Mouse (Mus musculus): ENCODE measurements around the gene Padi1. TPM values are rescaled to one million over a fixed set of nuclear protein-coding genes. Genes with fewer than 3 reads are reported as not detected.

Gene Padi1
- total and polyA plus RNA-seq, 3 experiments = 0.03 to 0.16 TPM; not detected in 1

- H3K9me3 ChIP-seq (replicated peaks) = 0 out of 2 replicates have a peak, but pooled peaks cover 3% of the 10 kb centered on the region
- H3K27me3 ChIP-seq (ENCODE audit: insufficient read depth, low read length) = peaks cover 3% of the 10 kb centered on the region; the same call in 1 of the 2 replicates
- H3K4me1 ChIP-seq (ENCODE audit: insufficient read depth, low read depth, low read length) = no peaks in the 10 kb centered on the region
- no peak overlapping the region for H3K4me3 ChIP-seq (ENCODE audit: low read depth, low read length)
- DNase-seq (ENCODE audit: low spot score) = no peak
- H3K36me3 ChIP-seq (replicated peaks) = no peaks in the 10 kb centered on the region
- TF ChIP-seq CTCF (IDR thresholded peaks at IDR 0.05; ENCODE audit: low read depth, low read length) (no peak), GATA2 (IDR thresholded peaks at IDR 0.05; ENCODE audit: borderline replicate concordance, low read depth, low read length) (no peak), TAL1 (conservative IDR thresholded peaks at IDR 0.05; ENCODE audit: low read depth, low read length) (no peak), GATA1 (IDR thresholded peaks at IDR 0.05; ENCODE audit: borderline replicate concordance, low read length) (no peak), POLR2AphosphoS5 (IDR thresholded peaks at IDR 0.05; ENCODE audit: insufficient replicate concordance, low read depth, low read length) (no peak)
- ATAC-seq (ENCODE audit: extremely low read depth, insufficient number of reproducible peaks, low FRiP score, poor library complexity, severe bottlenecking) = no peak
Observed at GRCm38 (mm10) chr4:140785217-140785616, 60.4 kb downstream of the Padi1 start.

- H3K36me3 ChIP-seq (replicated peaks) = no peaks in the 10 kb centered on the region
- H3K4me1 ChIP-seq (ENCODE audit: insufficient read depth, low read depth, low read length) = no peaks in the 10 kb centered on the region
- 0 out of 2 replicates have a peak, but pooled peaks cover 3% of the 10 kb centered on the region for H3K9me3 ChIP-seq (replicated peaks)
- H3K27me3 ChIP-seq (ENCODE audit: insufficient read depth, low read length) = peaks cover 6% of the 10 kb centered on the region; the same call in 1 of the 2 replicates
- TF ChIP-seq CTCF (IDR thresholded peaks at IDR 0.05; ENCODE audit: low read depth, low read length) = no peak
- no peak for TF ChIP-seq GATA1 (IDR thresholded peaks at IDR 0.05; ENCODE audit: borderline replicate concordance, low read length)
- no peak for TF ChIP-seq GATA2 (IDR thresholded peaks at IDR 0.05; ENCODE audit: borderline replicate concordance, low read depth, low read length)
- no peak for TF ChIP-seq POLR2AphosphoS5 (IDR thresholded peaks at IDR 0.05; ENCODE audit: insufficient replicate concordance, low read depth, low read length)
- TF ChIP-seq TAL1 (conservative IDR thresholded peaks at IDR 0.05; ENCODE audit: low read depth, low read length) = no peak
- ATAC-seq (ENCODE audit: extremely low read depth, insufficient number of reproducible peaks, low FRiP score, poor library complexity, severe bottlenecking) (no peak), DNase-seq (ENCODE audit: low spot score) (no peak)
- no peak overlapping the region for H3K4me3 ChIP-seq (ENCODE audit: low read depth, low read length)
Observed at GRCm38 (mm10) chr4:140784292-140784945, 61.2 kb downstream of the Padi1 start.

- ATAC-seq (ENCODE audit: extremely low read depth, insufficient number of reproducible peaks, low FRiP score, poor library complexity, severe bottlenecking) = no peak
- Histone ChIP-seq H3K4me1 (ENCODE audit: insufficient read depth, low read depth, low read length) (no peaks in the 10 kb centered on the region), H3K27me3 (ENCODE audit: insufficient read depth, low read length) (peaks cover 6% of the 10 kb centered on the region; the same call in 1 of the 2 replicates), H3K9me3 (replicated peaks) (0 out of 2 replicates have a peak, but pooled peaks cover 3% of the 10 kb centered on the region), H3K36me3 (replicated peaks) (no peaks in the 10 kb centered on the region), H3K4me3 (ENCODE audit: low read depth, low read length) (no peak overlapping the region)
- TF ChIP-seq CTCF (IDR thresholded peaks at IDR 0.05; ENCODE audit: low read depth, low read length) (no peak), GATA1 (IDR thresholded peaks at IDR 0.05; ENCODE audit: borderline replicate concordance, low read length) (no peak), GATA2 (IDR thresholded peaks at IDR 0.05; ENCODE audit: borderline replicate concordance, low read depth, low read length) (no peak), POLR2AphosphoS5 (IDR thresholded peaks at IDR 0.05; ENCODE audit: insufficient replicate concordance, low read depth, low read length) (no peak), TAL1 (conservative IDR thresholded peaks at IDR 0.05; ENCODE audit: low read depth, low read length) (no peak)
- DNase-seq (ENCODE audit: low spot score) = no peak
Observed at GRCm38 (mm10) chr4:140782821-140783220, 62.8 kb downstream of the Padi1 start.

GRCm38 (mm10) chr4:140780507-140780906 lies 65.1 kb downstream of the Padi1 start:
- TF ChIP-seq GATA1 (IDR thresholded peaks at IDR 0.05; ENCODE audit: borderline replicate concordance, low read length) (no peak), TAL1 (conservative IDR thresholded peaks at IDR 0.05; ENCODE audit: low read depth, low read length) (no peak)
- no peaks in the 10 kb centered on the region for H3K9me3 ChIP-seq (replicated peaks)
- no peaks in the 10 kb centered on the region for H3K36me3 ChIP-seq (replicated peaks)
- H3K27me3 ChIP-seq (ENCODE audit: insufficient read depth, low read length) = peaks cover 6% of the 10 kb centered on the region; the same call in 1 of the 2 replicates
- ATAC-seq (ENCODE audit: extremely low read depth, insufficient number of reproducible peaks, low FRiP score, poor library complexity, severe bottlenecking) = no peak
- H3K4me3 ChIP-seq (ENCODE audit: low read depth, low read length) = no peak overlapping the region
- no peak for DNase-seq (ENCODE audit: low spot score)
- H3K4me1 ChIP-seq (ENCODE audit: insufficient read depth, low read depth, low read length) = no peaks in the 10 kb centered on the region

GRCm38 (mm10) chr4:140779803-140780397 lies 65.7 kb downstream of the Padi1 start:
- Histone ChIP-seq H3K9me3 (replicated peaks) (no peaks in the 10 kb centered on the region), H3K4me3 (ENCODE audit: low read depth, low read length) (no peak overlapping the region), H3K36me3 (replicated peaks) (no peaks in the 10 kb centered on the region), H3K4me1 (ENCODE audit: insufficient read depth, low read depth, low read length) (no peaks in the 10 kb centered on the region), H3K27me3 (ENCODE audit: insufficient read depth, low read length) (peaks cover 6% of the 10 kb centered on the region; the same call in 1 of the 2 replicates)
- ATAC-seq (ENCODE audit: extremely low read depth, insufficient number of reproducible peaks, low FRiP score, poor library complexity, severe bottlenecking) = no peak
- TF ChIP-seq POLR2AphosphoS5 (IDR thresholded peaks at IDR 0.05; ENCODE audit: insufficient replicate concordance, low read depth, low read length) (no peak), CTCF (IDR thresholded peaks at IDR 0.05; ENCODE audit: low read depth, low read length) (no peak), GATA1 (IDR thresholded peaks at IDR 0.05; ENCODE audit: borderline replicate concordance, low read length) (no peak), GATA2 (IDR thresholded peaks at IDR 0.05; ENCODE audit: borderline replicate concordance, low read depth, low read length) (no peak), TAL1 (conservative IDR thresholded peaks at IDR 0.05; ENCODE audit: low read depth, low read length) (no peak)
- no peak for DNase-seq (ENCODE audit: low spot score)

GRCm38 (mm10) chr4:140776623-140777022 lies 69.0 kb downstream of the Padi1 start:
- Histone ChIP-seq H3K4me3 (ENCODE audit: low read depth, low read length) (no peak overlapping the region), H3K9me3 (replicated peaks) (no peaks in the 10 kb centered on the region), H3K4me1 (ENCODE audit: insufficient read depth, low read depth, low read length) (no peaks in the 10 kb centered on the region), H3K27me3 (ENCODE audit: insufficient read depth, low read length) (peaks cover 9% of the 10 kb centered on the region; the same call in 1 of the 2 replicates), H3K36me3 (replicated peaks) (no peaks in the 10 kb centered on the region)
- TF ChIP-seq TAL1 (conservative IDR thresholded peaks at IDR 0.05; ENCODE audit: low read depth, low read length) (no peak), POLR2AphosphoS5 (IDR thresholded peaks at IDR 0.05; ENCODE audit: insufficient replicate concordance, low read depth, low read length) (no peak), GATA2 (IDR thresholded peaks at IDR 0.05; ENCODE audit: borderline replicate concordance, low read depth, low read length) (no peak)
- DNase-seq (ENCODE audit: low spot score) (no peak), ATAC-seq (ENCODE audit: extremely low read depth, insufficient number of reproducible peaks, low FRiP score, poor library complexity, severe bottlenecking) (no peak)

Measured in G1E (cell line).